Mouse (Mus musculus) CD4-positive, CD25-positive, alpha-beta regulatory T cell, adult 4 months (primary cell): ENCODE measurements around the gene Slc10a6. TPM values are rescaled to one million over a fixed set of nuclear protein-coding genes. Genes with fewer than 3 reads are reported as not detected.

Experiments used
- polyA plus RNA-seq, 2 experiments: library from polyadenylated mRNA; unstranded; fragments of 100-300 nt; shearing (Covaris generic); gene quantifications; one replicate each; pipeline ENCODE4 v1.2.1; 2017

Slc10a6 gene
- polyA plus RNA-seq, 2 experiments from 2014 or later: not detected

Other genes starting within 250 kb of the Slc10a6 start
- 10 to 100 TPM; 22.5 to 26.9 TPM for gene Ptpn13, start 204.2 kb downstream of the Slc10a6 start, polyA plus RNA-seq
- gene 1700016H13Rik, start 26.6 kb upstream of the Slc10a6 start, polyA plus RNA-seq: not detected
- 10 to 100 TPM in 1 of 2 experiments, 1 to 10 TPM in 1; 9.4 to 18.2 TPM for gene Aff1, start 63.0 kb upstream of the Slc10a6 start, polyA plus RNA-seq